Mouse (Mus musculus): ENCODE results near the gene Ptchd1. TPM values are rescaled to one million over a fixed set of nuclear protein-coding genes. Genes with fewer than 3 reads are reported as not detected.

Gene Ptchd1
- polyA plus RNA-seq, 1 experiment from 2014 or later = 2.2 TPM

- Histone ChIP-seq H3K4me3 (ENCODE audit: low read depth, low read length) (no peak overlapping the region), H3K9me3 (ENCODE audit: control insufficient read depth, low read length) (no peaks in the 10 kb centered on the region), H3K27me3 (replicated peaks; ENCODE audit: control insufficient read depth, insufficient read depth, low read length) (no peaks in the 10 kb centered on the region), H3K27ac (replicated peaks; ENCODE audit: low read depth, low read length) (no peak overlapping the region), H3K4me2 (ENCODE audit: low read depth, low read length) (no peak overlapping the region), H3K4me1 (ENCODE audit: control insufficient read depth, insufficient read depth, low read length) (no peaks in the 10 kb centered on the region), H3K9ac (ENCODE audit: low read depth, low read length) (no peak overlapping the region), H3K36me3 (ENCODE audit: control insufficient read depth, insufficient read depth, low read length) (no peaks in the 10 kb centered on the region)
- DNase-seq (ENCODE audit: low spot score) = no peak
- ATAC-seq (ENCODE audit: low read depth) = no peak
Observed at GRCm38 (mm10) chrX:155543780-155544179, 79.8 kb downstream of the Ptchd1 start.

Other genes with a start within 250 kb of the Ptchd1 start
- gene Gm15155, start 927 bp upstream of the Ptchd1 start, polyA plus RNA-seq (2014; fragmentation: Nextera tagmentation; extraction: Ambion mirVana) = not detected in 2 replicates

Measured in embryonic facial prominence, embryonic 14.5 days (tissue).